9 mouse cellular contexts compared by ENCODE assay signal in genomic region chr7:28955295-28955897, GRCm38 (mm10). TPM values are rescaled to one million over a fixed set of nuclear protein-coding genes. Genes with fewer than 3 reads are reported as not detected.
DNase-seq lines count a peak whose midpoint lies in the region; ATAC-seq lines count a peak whose summit lies in the region.
"Had no signal": no experiment of that assay in that cellular context is flagged by ENCODE, and none has a peak within 500 bp of the region (broad histone marks: within the 10 kb centered on the region; RNA-seq: fewer than 3 reads in every experiment).

No protein-coding gene starts in this region.

- peak overlapping the region; percentile 9; the same call in 1 of the 2 replicates for H3K4me2 ChIP-seq in embryonic facial prominence, embryonic 13.5 days
- H3K4me2 ChIP-seq in liver, embryonic 13.5 days = peak overlapping the region; percentile 64; the same call in 1 of the 2 replicates

- WGBS in embryonic facial prominence, embryonic 13.5 days = 41% methylated on average over 5 of the region's 5 CpGs
- 73% methylated on average over 5 of the region's 5 CpGs for WGBS in liver, embryonic 13.5 days (ENCODE audit: insufficient replicate concordance)

- peak overlapping the region; percentile 79 for H3K27ac ChIP-seq in embryonic facial prominence, embryonic 13.5 days
- peak overlapping the region; percentile 92 for H3K27ac ChIP-seq in liver, embryonic 13.5 days

- no peak overlapping the region for H3K4me3 ChIP-seq in embryonic facial prominence, embryonic 13.5 days
- no peak overlapping the region for H3K4me3 ChIP-seq in liver, embryonic 13.5 days (replicated peaks)

- no peaks in the 10 kb centered on the region for H3K9me3 ChIP-seq in embryonic facial prominence, embryonic 13.5 days
- no peaks in the 10 kb centered on the region for H3K9me3 ChIP-seq in liver, embryonic 13.5 days (replicated peaks)

- no peak for ATAC-seq in embryonic facial prominence, embryonic 13.5 days (ENCODE audit: insufficient number of reproducible peaks, insufficient read depth, low FRiP score, low TSS enrichment, low read depth)
- ATAC-seq in liver, embryonic 13.5 days (ENCODE audit: low read depth) = no peak

- DNase-seq in kidney, postnatal 10 days = peak; percentile 59
- DNase-seq in kidney, postnatal 36 days = no peak
- DNase-seq in NIH3T3 (ENCODE audit: low read depth) = peak; percentile 60
- DNase-seq in liver, embryonic 13.5 days = no peak
- no peak for DNase-seq in embryo, embryonic 10 days (ENCODE audit: low spot score)
- no peak for DNase-seq in adrenal gland, adult 8-10 months
- DNase-seq: cerebellum, postnatal 14 days; gastrocnemius, postnatal 10 days had no signal

- H3K4me1 ChIP-seq in embryonic facial prominence, embryonic 13.5 days = peaks cover 88% of the 10 kb centered on the region
- peaks cover 100% of the 10 kb centered on the region for H3K4me1 ChIP-seq in liver, embryonic 13.5 days (replicated peaks)

- 0 out of 2 replicates have a peak overlapping the region, but pooled peaks have one; percentile 27 for H3K9ac ChIP-seq in embryonic facial prominence, embryonic 13.5 days
- H3K9ac ChIP-seq in liver, embryonic 13.5 days = peak overlapping the region; percentile 28

- H3K27me3 ChIP-seq in embryonic facial prominence, embryonic 13.5 days = no peaks in the 10 kb centered on the region
- H3K27me3 ChIP-seq in liver, embryonic 13.5 days = no peaks in the 10 kb centered on the region

- peaks cover 15% of the 10 kb centered on the region for H3K36me3 ChIP-seq in embryonic facial prominence, embryonic 13.5 days
- H3K36me3 ChIP-seq in liver, embryonic 13.5 days = peaks cover 32% of the 10 kb centered on the region

RNA-seq across cellular contexts. Expression of gene Actn4, which starts 6.7 kb away (rescaled TPM):
- 232 and 258 TPM in 2 replicates for polyA plus RNA-seq in embryonic facial prominence, embryonic 13.5 days (2015; fragmentation: Nextera tagmentation; extraction: Ambion mirVana)
- polyA plus RNA-seq in liver, embryonic 13.5 days (2015; fragmentation: Nextera tagmentation; extraction: Ambion mirVana) = 116 and 131 TPM in 2 replicates
- 100 to 1,000 TPM; 184 to 285 (median 233) TPM for total RNA-seq in adrenal gland, adult 8-10 months (2022)

RNA-seq across cellular contexts. Expression of gene Eif3k, which starts 26.3 kb away (rescaled TPM):
- polyA plus RNA-seq in embryonic facial prominence, embryonic 13.5 days (2015; fragmentation: Nextera tagmentation; extraction: Ambion mirVana) = 453 and 455 TPM in 2 replicates
- polyA plus RNA-seq in liver, embryonic 13.5 days (2015; fragmentation: Nextera tagmentation; extraction: Ambion mirVana) = 294 and 308 TPM in 2 replicates
- total RNA-seq in adrenal gland, adult 8-10 months (2022) = 100 to 1,000 TPM; 232 to 255 (median 240) TPM

RNA-seq across cellular contexts. Expression of gene Map4k1, which starts 26.5 kb away (rescaled TPM):
- polyA plus RNA-seq in embryonic facial prominence, embryonic 13.5 days (2015; fragmentation: Nextera tagmentation; extraction: Ambion mirVana) = 7.7 and 9.9 TPM in 2 replicates
- 27.4 and 29.1 TPM in 2 replicates for polyA plus RNA-seq in liver, embryonic 13.5 days (2015; fragmentation: Nextera tagmentation; extraction: Ambion mirVana)
- total RNA-seq in adrenal gland, adult 8-10 months (2022) = 1 to 10 TPM; 1.4 to 3.9 (median 1.8) TPM

Comparison
In these comparisons a context has a peak if more than half of its experiments do, and no peak if none do; other contexts are left out.
1. DNase-seq: peak in kidney, postnatal 10 days (single experiment) and NIH3T3 (single experiment); none in kidney, postnatal 36 days (0 of 2), liver, embryonic 13.5 days (single experiment), embryo, embryonic 10 days (single experiment) and adrenal gland, adult 8-10 months (single experiment).